Mouse (Mus musculus): ENCODE data around the gene Etv4.
A peak's percentile ranks its signal among the peaks of the same experiment; 100 is the strongest.

Gene Etv4

DNA sequence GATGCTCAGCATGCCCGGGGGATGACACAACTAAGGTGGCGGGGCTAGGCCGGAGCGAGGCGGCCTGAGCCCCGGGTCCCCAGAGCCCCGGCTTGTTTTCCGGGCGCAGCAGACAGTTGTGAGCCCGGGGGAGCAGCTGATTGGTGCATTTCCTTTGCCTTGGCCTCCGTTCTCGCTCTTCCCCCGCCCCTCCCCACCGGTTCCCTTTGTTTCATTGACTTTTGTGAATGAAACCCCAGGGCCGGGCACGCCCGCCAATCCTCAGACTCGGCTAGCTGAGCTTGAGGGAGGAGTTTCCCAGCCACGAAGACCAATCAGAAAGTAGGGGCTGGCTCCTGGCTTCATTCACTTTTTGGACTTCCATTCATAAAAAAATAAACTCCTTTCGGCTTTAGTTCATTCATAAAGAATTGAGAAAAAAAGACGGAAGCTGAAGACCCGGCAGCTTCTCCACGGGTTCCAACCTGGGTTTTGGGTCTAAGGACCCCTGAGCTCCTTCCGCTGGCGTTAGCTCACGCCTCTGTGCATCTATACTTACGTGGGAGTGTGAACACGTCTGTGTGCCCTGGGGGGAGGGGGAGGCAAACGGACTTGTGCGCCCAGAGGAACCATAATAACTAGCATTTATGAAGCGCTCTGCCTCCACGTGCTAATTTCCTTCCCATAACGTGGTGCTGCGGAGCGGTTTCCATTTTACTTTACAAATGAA is at the start of gene Etv4:
Etv4 (minus strand) TSS at position 229 of the 709 bp plus-strand sequence.
- peak; percentile 95 for DNase-seq (ENCODE audit: low spot score)

GRCm38 (mm10) chr11:101832001-101832400 is 46.8 kb upstream of the Etv4 start:
- DNase-seq (ENCODE audit: low spot score): peak; percentile 74

DNA sequence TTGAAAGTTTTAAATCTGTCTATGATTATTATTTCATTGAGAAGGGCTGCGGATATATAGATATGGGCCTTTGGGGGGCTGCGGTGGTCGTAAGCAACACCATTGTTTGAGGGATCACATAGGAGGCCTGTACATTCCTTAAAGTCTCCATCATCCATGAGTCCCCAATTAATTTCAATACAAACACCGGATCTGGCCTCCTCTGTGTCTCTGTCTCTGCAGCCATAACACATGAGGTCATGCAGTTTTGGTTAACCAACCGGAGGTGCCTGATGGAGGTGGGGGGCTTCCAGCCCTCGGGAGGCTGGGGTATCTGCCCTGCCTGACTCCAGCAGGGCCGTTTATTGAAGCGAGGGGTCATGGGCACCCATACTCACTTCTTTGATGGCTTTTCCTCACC is 45.4 kb upstream of the Etv4 start:
- no peak for DNase-seq (ENCODE audit: low spot score)

DNA sequence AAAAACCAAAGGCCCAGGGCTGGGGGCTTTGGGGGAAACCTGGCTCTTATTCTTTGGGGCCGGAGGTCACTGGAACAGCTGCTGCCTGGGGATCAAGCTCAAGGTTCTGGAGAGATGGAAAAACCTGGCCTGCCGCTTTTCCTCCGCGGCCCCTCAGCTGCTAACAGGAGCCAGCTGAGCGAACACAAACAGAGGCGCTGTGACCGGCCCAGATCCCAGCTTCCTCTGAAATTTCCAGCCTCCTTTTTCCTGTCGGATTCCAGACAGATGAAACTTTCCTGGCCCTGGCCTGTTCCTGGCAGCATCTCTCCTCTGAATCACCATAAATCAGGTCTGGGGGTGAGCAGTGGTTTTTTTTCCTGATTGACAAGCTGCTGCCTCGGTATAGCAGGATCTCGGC is 44.9 kb upstream of the Etv4 start:
- peak; percentile 39 for DNase-seq (ENCODE audit: low spot score)

DNA sequence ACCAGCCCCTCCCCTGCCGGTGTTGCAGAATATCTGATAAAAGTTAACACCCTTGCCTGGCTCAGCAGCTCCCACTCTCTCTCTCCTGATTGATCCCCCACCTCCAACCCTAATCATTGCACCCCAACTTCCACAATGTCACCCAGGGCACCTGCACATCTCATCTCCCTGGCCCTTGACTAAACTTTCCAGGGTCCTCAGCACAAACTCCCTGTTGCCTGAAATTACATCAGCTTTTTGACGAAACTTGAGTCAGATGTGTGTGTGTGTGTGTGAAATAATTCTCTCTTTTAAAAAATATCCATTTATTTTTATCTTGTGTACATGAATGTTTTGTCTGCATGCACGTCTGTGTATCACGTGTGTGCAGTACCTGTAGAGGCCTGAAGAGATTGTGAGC is 43.5 kb upstream of the Etv4 start:
- no peak for DNase-seq (ENCODE audit: low spot score)

DNA sequence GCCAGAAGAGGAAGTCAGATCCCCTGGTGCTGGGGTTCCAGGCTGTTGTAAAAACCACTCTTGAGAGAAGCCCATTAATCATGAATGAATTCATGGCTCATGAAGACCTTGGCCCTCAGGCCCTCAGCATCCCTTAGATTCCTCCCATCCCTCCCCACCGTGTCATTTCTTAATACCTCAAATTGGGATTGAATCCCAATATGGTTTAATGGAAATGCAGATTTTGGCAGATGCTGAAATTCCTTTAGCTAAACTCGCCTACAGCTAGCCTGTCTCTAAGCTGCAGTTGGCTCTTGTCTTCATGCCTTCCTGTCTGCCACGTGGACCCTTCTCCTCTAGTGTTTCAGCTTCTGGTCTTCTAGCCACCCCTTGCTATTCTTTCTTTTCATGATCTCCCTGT is 38.0 kb upstream of the Etv4 start:
- DNase-seq (ENCODE audit: low spot score): no peak

- DNase-seq (ENCODE audit: low spot score): no peak
Observed at GRCm38 (mm10) chr11:101820899-101821298, 35.7 kb upstream of the Etv4 start.

GRCm38 (mm10) chr11:101819853-101820252 is 34.7 kb upstream of the Etv4 start:
- DNase-seq (ENCODE audit: low spot score): no peak

DNA sequence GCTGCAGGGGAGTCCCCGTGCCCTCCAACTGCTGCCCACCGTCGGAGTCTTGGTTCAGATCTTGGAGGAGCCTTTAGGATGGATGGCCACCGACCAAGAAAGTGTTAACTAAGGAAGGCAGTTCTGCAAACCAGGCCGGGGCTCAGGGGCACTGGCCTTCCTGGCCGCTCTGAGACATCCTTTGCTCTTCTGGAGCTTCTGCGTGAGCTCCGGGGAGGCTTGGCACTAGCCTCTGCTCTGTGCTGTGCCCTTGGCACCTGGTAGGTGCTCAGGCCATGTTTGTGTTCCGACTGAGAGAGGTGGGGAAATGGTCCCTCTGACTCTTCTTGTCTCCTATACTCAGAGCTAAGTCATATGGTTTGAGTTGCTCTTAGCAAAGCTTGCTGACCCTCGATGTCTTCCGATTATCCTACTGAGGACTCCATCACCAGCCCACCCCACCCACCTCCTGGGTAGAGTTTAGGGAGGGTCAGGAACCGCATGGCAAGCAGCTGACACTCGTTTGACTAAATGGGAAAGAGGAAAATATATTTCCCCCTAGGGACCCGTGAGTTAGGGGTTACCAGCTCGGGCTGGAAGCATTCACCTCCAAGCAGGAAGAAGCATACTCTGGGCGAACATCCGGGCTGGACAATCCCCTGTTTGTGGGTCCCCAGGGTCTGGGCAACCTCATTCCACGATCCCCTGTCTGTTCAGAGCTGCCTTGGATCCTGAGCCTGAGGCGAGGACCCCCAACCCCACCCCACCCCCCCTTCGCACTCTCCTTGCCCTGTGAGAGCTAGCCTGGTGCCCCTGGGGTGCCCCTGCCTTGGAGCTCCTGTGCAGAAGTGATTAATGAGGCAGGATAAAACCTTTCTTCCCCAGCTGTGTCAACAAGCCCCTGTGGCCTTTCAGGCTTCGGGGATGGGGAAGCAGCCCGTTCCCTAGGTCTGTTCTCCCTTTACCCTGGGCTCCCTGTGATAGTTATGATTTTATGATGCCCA is 30.2 kb upstream of the Etv4 start:
- DNase-seq (ENCODE audit: low spot score): no peak

GRCm38 (mm10) chr11:101814375-101815102 is 29.4 kb upstream of the Etv4 start:
- peak; percentile 85 for DNase-seq (ENCODE audit: low spot score)

- DNase-seq (ENCODE audit: low spot score): peak; percentile 79
Observed at GRCm38 (mm10) chr11:101813259-101813658, 28.1 kb upstream of the Etv4 start.

GRCm38 (mm10) chr11:101809060-101809828 is 24.1 kb upstream of the Etv4 start:
- no peak for DNase-seq (ENCODE audit: low spot score)

- DNase-seq (ENCODE audit: low spot score): peak; percentile 26
Observed at GRCm38 (mm10) chr11:101807266-101807665, 22.1 kb upstream of the Etv4 start.

DNA sequence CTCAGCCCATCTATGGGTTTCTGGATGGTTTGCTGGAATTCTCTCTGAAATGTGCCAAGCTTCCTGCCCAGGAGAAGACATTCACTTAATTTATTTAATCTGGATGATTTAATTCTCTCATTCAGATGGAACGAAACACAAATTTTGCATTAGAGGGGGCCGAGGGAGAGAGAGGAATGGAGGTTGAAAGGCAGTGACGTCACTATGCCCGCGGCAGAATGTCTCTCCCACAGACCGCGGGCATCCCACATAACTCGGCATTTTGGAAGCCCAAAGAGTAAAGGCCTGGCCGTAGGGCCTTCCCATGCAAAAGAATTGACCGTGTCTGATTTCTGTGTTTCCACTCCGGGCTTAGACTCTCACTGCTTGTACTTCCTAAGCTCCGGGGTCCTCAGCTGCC is 21.6 kb upstream of the Etv4 start:
- DNase-seq (ENCODE audit: low spot score): peak; percentile 23

DNA sequence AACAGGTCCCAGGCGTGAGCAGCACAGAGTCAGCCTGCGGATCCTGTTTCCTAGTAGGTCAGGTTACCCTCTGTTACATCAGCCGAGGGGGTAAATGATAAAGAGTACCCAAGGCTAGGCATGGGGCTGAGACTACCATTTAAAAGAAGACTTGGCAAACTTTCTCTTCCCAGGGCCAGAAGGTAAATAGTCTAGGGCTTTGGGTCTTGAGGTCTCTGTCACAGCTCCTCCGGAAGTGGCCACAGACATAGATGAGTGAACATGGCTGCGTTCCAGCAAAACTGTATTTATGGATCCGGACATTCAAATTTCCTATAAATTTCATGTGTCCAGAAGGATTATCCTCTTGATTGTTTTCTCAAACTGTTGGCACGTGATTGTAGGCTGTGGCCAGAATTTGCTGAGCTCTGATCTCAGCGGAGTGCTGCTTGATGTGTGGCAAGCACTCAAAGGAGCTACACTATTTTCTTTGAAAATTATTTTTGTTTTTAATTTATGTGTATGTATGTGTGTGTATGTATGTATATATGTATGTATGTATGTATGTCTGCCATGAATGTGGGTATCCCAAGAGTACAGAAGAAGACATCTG is 20.0 kb upstream of the Etv4 start:
- DNase-seq (ENCODE audit: low spot score): no peak

DNA sequence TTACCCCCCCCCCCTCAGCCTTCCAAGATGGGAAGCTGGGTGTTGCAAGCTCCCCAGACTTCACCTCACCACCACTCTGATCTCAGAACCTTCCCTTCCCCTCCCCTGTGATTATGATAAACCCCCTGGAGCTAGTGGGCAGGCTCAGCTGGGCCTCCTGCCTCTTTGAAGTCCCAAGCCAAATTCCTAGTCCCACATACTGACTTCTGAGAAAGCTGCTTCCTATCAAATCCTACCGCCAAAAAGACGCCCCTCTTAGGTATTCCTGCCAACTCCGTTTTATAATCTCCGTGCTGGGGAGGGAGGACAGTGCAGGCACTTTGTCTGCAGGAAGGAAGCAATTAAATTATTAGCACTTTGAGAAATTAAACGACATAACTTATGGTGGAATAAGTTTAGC is 16.2 kb upstream of the Etv4 start:
- no peak for DNase-seq (ENCODE audit: low spot score)

- DNase-seq (ENCODE audit: low spot score): no peak
Observed at GRCm38 (mm10) chr11:101798083-101798482, 12.9 kb upstream of the Etv4 start.

GRCm38 (mm10) chr11:101797355-101797754 is 12.2 kb upstream of the Etv4 start:
- DNase-seq (ENCODE audit: low spot score): no peak

DNA sequence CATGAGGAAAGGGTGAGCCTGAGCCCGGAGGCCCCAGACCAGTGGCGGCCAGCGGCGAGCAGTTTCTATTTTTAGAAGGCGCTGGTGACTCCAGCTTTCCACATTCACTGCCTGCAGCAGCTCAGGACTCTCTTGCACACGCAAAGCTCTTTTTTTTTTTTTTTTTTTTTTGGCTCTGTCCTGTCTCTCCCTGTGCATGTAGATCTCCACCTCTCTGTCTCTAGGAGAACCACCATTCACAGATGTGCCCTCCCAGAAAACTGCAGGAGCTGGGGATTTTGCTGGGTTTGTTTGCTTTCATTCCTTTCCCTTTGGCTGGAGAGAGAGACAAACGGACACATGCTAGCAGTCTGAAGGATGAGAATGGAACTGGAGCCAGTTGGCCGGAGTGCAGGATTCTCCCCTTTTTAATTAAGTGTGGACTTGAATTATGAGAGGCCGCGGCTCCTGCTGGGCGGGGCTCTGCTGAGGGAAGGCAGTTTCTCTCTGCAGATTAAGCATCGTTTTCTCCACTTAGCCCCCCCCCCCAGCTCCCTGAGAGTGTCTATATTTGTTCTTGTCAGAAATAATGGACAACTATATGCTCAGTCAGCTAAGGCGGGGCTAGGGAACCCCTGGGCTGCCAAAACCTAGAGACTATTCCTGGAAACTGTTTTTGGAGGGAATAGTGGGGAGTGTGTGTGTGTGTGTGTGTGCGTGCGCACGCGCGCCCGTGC is 5.8 kb upstream of the Etv4 start:
- DNase-seq (ENCODE audit: low spot score): peak; percentile 64

DNA sequence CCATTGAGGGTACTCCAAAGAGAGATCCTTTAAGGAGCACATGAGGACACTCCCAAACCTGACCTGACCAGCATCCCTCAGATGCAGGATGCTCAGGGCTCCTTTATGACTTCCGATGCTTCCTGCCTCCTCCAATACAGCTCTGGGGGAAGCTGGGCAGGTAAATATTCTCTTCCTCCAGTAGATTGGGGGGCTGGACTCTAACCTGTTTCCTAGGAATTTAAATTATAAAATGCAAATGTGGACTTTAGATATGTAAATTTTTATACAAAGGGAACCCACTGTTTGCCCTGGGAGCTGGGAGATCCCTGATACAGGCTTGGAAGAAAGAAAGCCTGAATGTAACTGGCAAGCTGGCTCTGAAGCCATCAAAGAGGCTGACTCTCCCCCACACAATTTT is 2.3 kb upstream of the Etv4 start:
- no peak for DNase-seq (ENCODE audit: low spot score)

GRCm38 (mm10) chr11:101786651-101787050 is 1.5 kb upstream of the Etv4 start:
- DNase-seq (ENCODE audit: low spot score): no peak

Data from MN1 (cell line).